In genomic region chr1:131183201-131183600, GRCm38 (mm10) we compare ENCODE assay signal across 18 mouse cellular contexts. TPM values are rescaled to one million over a fixed set of nuclear protein-coding genes. Genes with fewer than 3 reads are reported as not detected.
A peak's percentile ranks its signal among the peaks of the same experiment; 100 is the strongest.
DNase-seq lines count a peak whose midpoint lies in the region; ATAC-seq and TF ChIP-seq lines count a peak whose summit lies in the region.
"Had no signal": no experiment of that assay in that cellular context is flagged by ENCODE, and none has a peak within 500 bp of the region (broad histone marks: within the 10 kb centered on the region; RNA-seq: fewer than 3 reads in every experiment).

No protein-coding gene starts in this region.

- peaks cover 62% of the 10 kb centered on the region for H3K79me2 ChIP-seq in macrophage (ENCODE audit: inconsistent target)

- intact Hi-C loops in heart, postnatal 25 days (cut with DNase I), result no loop called here

- peaks cover 27% of the 10 kb centered on the region for H3K36me3 ChIP-seq in macrophage (ENCODE audit: inconsistent target)
- peaks cover 39% of the 10 kb centered on the region for H3K36me3 ChIP-seq in thymus, adult 2 months (ENCODE audit: control insufficient read depth, insufficient read depth, low read length)

- no peak for TF ChIP-seq CTCF in thymus, adult 2 months (IDR thresholded peaks at IDR 0.05; ENCODE audit: borderline replicate concordance, control insufficient read depth, extremely low read depth, insufficient read depth, low read length, poor library complexity)

- no peak for TF ChIP-seq POLR2A in thymus, adult 2 months (IDR thresholded peaks at IDR 0.05; ENCODE audit: control insufficient read depth, extremely low read depth, insufficient read depth, low read length, poor library complexity)

- H3K4me1 ChIP-seq in thymus, adult 2 months (replicated peaks; ENCODE audit: control insufficient read depth, insufficient read depth, low read length), result peaks cover 42% of the 10 kb centered on the region
- H3K4me1 ChIP-seq: embryonic facial prominence, embryonic 12.5 days; hindbrain, embryonic 15.5 days had no signal

- ATAC-seq in common myeloid progenitor, adult 5-6 weeks (replicated peaks; ENCODE audit: low read depth, poor library complexity, severe bottlenecking), result peak; percentile 24; the same call in 1 of the 2 replicates
- ATAC-seq: forebrain, embryonic 16.5 days had no signal

- H3K4me3 ChIP-seq in macrophage (ENCODE audit: inconsistent target), result no peak overlapping the region
- H3K4me3 ChIP-seq in thymus, adult 2 months (ENCODE audit: control insufficient read depth, insufficient read depth, low read length), result no peak overlapping the region
- H3K4me3 ChIP-seq: embryonic facial prominence, embryonic 12.5 days; heart, embryonic 12.5 days; hindbrain, embryonic 15.5 days had no signal

- H3K27me3 ChIP-seq in thymus, adult 2 months (ENCODE audit: control insufficient read depth, insufficient read depth, low read length), result no peaks in the 10 kb centered on the region
- H3K27me3 ChIP-seq: embryonic facial prominence, embryonic 12.5 days; heart, embryonic 12.5 days; hindbrain, embryonic 15.5 days had no signal

- peak overlapping the region; percentile 35; the same call in 1 of the 2 replicates for H3K27ac ChIP-seq in macrophage
- H3K27ac ChIP-seq in thymus, adult 2 months (ENCODE audit: control insufficient read depth, insufficient read depth, low read length), result no peak overlapping the region
- H3K27ac ChIP-seq: embryonic facial prominence, embryonic 12.5 days; hindbrain, embryonic 15.5 days had no signal

- peak; percentile 46 for DNase-seq in lung, postnatal 36 days
- no peak for DNase-seq in lung, postnatal 25 days (ENCODE audit: low spot score)
- DNase-seq in thymus, adult 2 months, result no peak
- no peak for DNase-seq in heart, postnatal 25 days (ENCODE audit: low spot score)
- no peak for DNase-seq in urinary bladder, postnatal 36 days (ENCODE audit: low spot score in 2 of 2)
- no peak for DNase-seq in layer of hippocampus, adult 11-12 months (ENCODE audit: low spot score)
- DNase-seq: adrenal gland, postnatal 14 days; cerebellum, adult 18-20 months; cerebellum, postnatal 10 days; gastrocnemius, postnatal 14 days; heart, postnatal 36 days had no signal

- 33% methylated on average over 7 of the region's 7 CpGs for WGBS in macrophage (ENCODE audit: missing documents)
- WGBS in thymus, adult 2 months, result 37% methylated on average over 7 of the region's 7 CpGs

RNA-seq across cellular contexts. Expression of gene Eif2d, which starts 30.2 kb away (rescaled TPM):
- total RNA-seq in common myeloid progenitor, adult 5-6 weeks (2017), result 28.7 and 32.8 TPM in 2 replicates
- 10 to 100 TPM in 25 of 26 experiments, 1 to 10 TPM in 1; 9.1 to 48.4 (median 30.4) TPM for total RNA-seq in macrophage (2018; cell fraction: chromatin; rRNA removed)
- total RNA-seq in macrophage (2018; cell fraction: cytosol; rRNA removed), result 10 to 100 TPM; 14.9 to 26.3 (median 22.8) TPM
- total RNA-seq in macrophage (2018; cell fraction: nucleus; rRNA removed), result 10 to 100 TPM in 25 of 26 experiments, 1 to 10 TPM in 1; 9.1 to 45.7 (median 23.0) TPM
- polyA plus RNA-seq in macrophage (2018), result 15.6 to 17.9 TPM (median 17.7 TPM) in 3 replicates
- polyA plus RNA-seq in thymus, adult 2 months (2012; rRNA removed), result 41.3 and 41.9 TPM in 2 replicates
- total RNA-seq in heart, postnatal 25 days (2021), result 10 to 100 TPM; 36.5 to 36.6 TPM

RNA-seq across cellular contexts. Expression of gene Dyrk3, which starts 45.1 kb away (rescaled TPM):
- total RNA-seq in common myeloid progenitor, adult 5-6 weeks (2017), result 10.3 and 11.4 TPM in 2 replicates
- total RNA-seq in macrophage (2018; cell fraction: chromatin; rRNA removed), result 1 to 10 TPM in 1 of 26 experiments, under 1 TPM in 10, not detected in 15; 0.21 to 1.1 (median 0.33) TPM
- 1 to 10 TPM in 1 of 26 experiments, under 1 TPM in 25; 0.20 to 1.0 (median 0.42) TPM for total RNA-seq in macrophage (2018; cell fraction: cytosol; rRNA removed)
- total RNA-seq in macrophage (2018; cell fraction: nucleus; rRNA removed), result 1 to 10 TPM in 3 of 26 experiments, under 1 TPM in 20, not detected in 3; 0.16 to 1.3 (median 0.37) TPM
- polyA plus RNA-seq in macrophage (2018), result 0.30 to 0.75 TPM (median 0.67 TPM) in 3 replicates
- polyA plus RNA-seq in thymus, adult 2 months (2012; rRNA removed), result 0.78 and 0.98 TPM in 2 replicates
- total RNA-seq in heart, postnatal 25 days (2021), result under 1 TPM; 0.25 to 0.29 TPM
- total RNA-seq: gastrocnemius, adult 18-20 months had no signal
